Mouse (Mus musculus) heart, embryonic 16.5 days (tissue): ENCODE data around the gene Qser1. TPM values are rescaled to one million over a fixed set of nuclear protein-coding genes. Genes with fewer than 3 reads are reported as not detected.

Experiments
- ATAC-seq: fragments of 200-750 bp; cut with Nextera tagmentation; replicated peaks from 2 replicates; pipeline ENCODE4 v1.8.0; 2017; ENCODE audit warnings: moderate number of reproducible peaks; ENCODE audit not compliant: insufficient read depth, low FRiP score; ENCODE audit errors: extremely low read depth
- H3K27ac ChIP-seq: fragments of 300-500 bp; sonication (generic); 2 replicates; pipeline ENCODE4 v1.5.1; 2014; ENCODE audit warnings: mild to moderate bottlenecking, low read length, control low read depth, moderate library complexity
- H3K27me3 ChIP-seq: fragments of 300-500 bp; sonication (generic); 2 replicates; pipeline ENCODE4 v1.6.1; 2014; ENCODE audit warnings: low read length, mixed read lengths; ENCODE audit not compliant: control insufficient read depth, insufficient read depth
- H3K36me3 ChIP-seq: fragments of 300-500 bp; sonication (generic); 2 replicates; pipeline ENCODE4 v1.6.1; 2014; ENCODE audit not compliant: control insufficient read depth, insufficient read depth
- H3K4me1 ChIP-seq: fragments of 300-500 bp; sonication (generic); 2 replicates; pipeline ENCODE4 v1.6.1; 2014; ENCODE audit warnings: low read length, mixed read lengths; ENCODE audit not compliant: control insufficient read depth, insufficient read depth
- H3K4me2 ChIP-seq: fragments of 300-500 bp; sonication (generic); 2 replicates; pipeline ENCODE4 v1.6.1; 2014; ENCODE audit warnings: low read depth, mild to moderate bottlenecking, control low read depth, low read length
- H3K4me3 ChIP-seq: fragments of 300-500 bp; sonication (generic); 2 replicates; pipeline ENCODE4 v1.5.1; 2014; ENCODE audit warnings: mild to moderate bottlenecking, control low read depth, low read length
- H3K9ac ChIP-seq: fragments of 300-500 bp; sonication (generic); 2 replicates; pipeline ENCODE4 v1.6.1; 2014; ENCODE audit warnings: low read length, control low read depth
- H3K9me3 ChIP-seq: fragments of 300-500 bp; sonication (generic); replicated peaks from 2 replicates; pipeline ENCODE4 v1.6.1; 2016; ENCODE audit warnings: low read length; ENCODE audit not compliant: control insufficient read depth
- WGBS: fragments of 180-500 bp; shearing (Covaris S2); extraction: QIAGEN DNeasy Blood & Tissue Kit; methylation state at CpG from one replicate; pipeline ENCODE4 v1.1.7; 2014; 5-methylcytosine and 5-hydroxymethylcytosine counted together
- polyA plus RNA-seq: library from polyadenylated mRNA; unstranded; fragments of >200 nt; fragmentation: Nextera tagmentation; extraction: Ambion mirVana; gene quantifications from 2 replicates; pipeline ENCODE4 v1.2.1, GENCODE M21; 2015

The Qser1 gene
- polyA plus RNA-seq, 1 experiment from 2014 or later, result 5.6 TPM

- no peak overlapping the region for H3K27ac ChIP-seq
- H3K36me3 ChIP-seq, result no peaks in the 10 kb centered on the region
Measured at GRCm38 (mm10) chr2:104743160-104743559, 73.4 kb downstream of the Qser1 start.

GRCm38 (mm10) chr2:104742741-104743064, 73.9 kb downstream of the Qser1 start, which contains the start of gene Depdc7:
TSS of gene Depdc7 (minus strand) at chr2:104742878.
- H3K4me2 ChIP-seq, result peak within 1 kb of the TSS; percentile 80
- H3K27me3 ChIP-seq, result no peaks in the 10 kb centered on the region; the same call in 1 of the 2 replicates
- H3K9me3 ChIP-seq, result no peaks in the 10 kb centered on the region
- 0% methylated on average over 31 of the region's 31 CpGs for WGBS
- no peaks in the 10 kb centered on the region for H3K4me1 ChIP-seq
- H3K36me3 ChIP-seq, result no peaks in the 10 kb centered on the region
- ATAC-seq, result peak; percentile 95
- no peak within 1 kb of the TSS for H3K27ac ChIP-seq
- H3K9ac ChIP-seq, result peak within 1 kb of the TSS; percentile 74
- peak within 1 kb of the TSS; percentile 65 for H3K4me3 ChIP-seq

More at GRCm38 (mm10) chr2:104743160-104743559, 73.4 kb downstream of the Qser1 start:
- ATAC-seq, result 0 out of 2 replicates have a peak, but pooled peaks have one; percentile 30
- H3K9me3 ChIP-seq, result no peaks in the 10 kb centered on the region
- WGBS, result 14% methylated on average over 7 of the region's 7 CpGs
- H3K4me1 ChIP-seq, result no peaks in the 10 kb centered on the region
- H3K9ac ChIP-seq, result peak overlapping the region; percentile 74
- H3K4me2 ChIP-seq, result peak overlapping the region; percentile 80
- peak overlapping the region; percentile 65 for H3K4me3 ChIP-seq
- no peaks in the 10 kb centered on the region; the same call in 1 of the 2 replicates for H3K27me3 ChIP-seq

DNA sequence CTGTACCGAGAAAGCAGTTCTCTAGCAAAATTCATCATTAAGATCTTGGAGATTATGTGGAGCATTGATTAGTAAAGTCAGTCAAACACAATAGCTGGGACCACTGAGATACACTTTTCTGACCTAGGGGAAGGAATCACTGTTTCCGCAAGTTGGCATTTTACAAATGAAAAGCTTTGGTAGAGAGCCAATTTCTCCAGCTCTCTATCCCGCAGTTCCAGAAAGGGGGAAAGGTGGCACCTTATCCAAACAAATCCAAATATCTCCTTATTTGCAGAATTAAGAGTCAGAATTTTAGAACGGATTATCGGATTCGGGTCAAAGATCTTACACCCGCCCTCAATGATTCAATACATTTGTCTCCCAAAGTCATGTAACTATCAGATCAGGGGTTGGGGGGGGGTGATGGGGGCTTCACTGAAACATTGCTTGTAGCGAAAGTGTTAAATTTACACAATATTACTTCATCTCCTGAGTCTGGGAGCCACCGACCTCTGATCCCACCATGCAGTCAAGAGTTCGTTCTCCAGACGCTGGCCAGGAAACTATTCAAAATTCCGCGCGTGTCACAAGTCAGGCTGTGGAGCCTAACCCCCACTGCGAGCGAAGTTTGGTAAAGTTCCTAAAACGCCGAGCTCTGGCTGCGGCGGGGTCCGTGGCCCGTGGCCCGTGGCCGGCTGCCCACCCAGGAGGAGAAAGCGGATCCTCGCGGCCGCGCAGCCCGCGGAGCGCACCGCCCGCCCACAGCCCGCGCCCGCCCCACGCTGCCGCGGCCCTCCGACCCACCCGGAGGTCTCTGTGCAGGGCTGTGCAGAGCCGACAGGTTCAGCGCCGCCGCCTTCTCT, 74.4 kb downstream of the Qser1 start:
- Histone ChIP-seq H3K36me3 (no peaks in the 10 kb centered on the region), H3K4me1 (no peaks in the 10 kb centered on the region), H3K27ac (no peak overlapping the region), H3K9me3 (no peaks in the 10 kb centered on the region), H3K9ac (peak overlapping the region; percentile 74), H3K27me3 (no peaks in the 10 kb centered on the region; the same call in 1 of the 2 replicates), H3K4me3 (peak overlapping the region; percentile 65), H3K4me2 (peak overlapping the region; percentile 80)
- ATAC-seq, result no peak
- WGBS, result 7% methylated on average over 46 of the region's 46 CpGs

DNA sequence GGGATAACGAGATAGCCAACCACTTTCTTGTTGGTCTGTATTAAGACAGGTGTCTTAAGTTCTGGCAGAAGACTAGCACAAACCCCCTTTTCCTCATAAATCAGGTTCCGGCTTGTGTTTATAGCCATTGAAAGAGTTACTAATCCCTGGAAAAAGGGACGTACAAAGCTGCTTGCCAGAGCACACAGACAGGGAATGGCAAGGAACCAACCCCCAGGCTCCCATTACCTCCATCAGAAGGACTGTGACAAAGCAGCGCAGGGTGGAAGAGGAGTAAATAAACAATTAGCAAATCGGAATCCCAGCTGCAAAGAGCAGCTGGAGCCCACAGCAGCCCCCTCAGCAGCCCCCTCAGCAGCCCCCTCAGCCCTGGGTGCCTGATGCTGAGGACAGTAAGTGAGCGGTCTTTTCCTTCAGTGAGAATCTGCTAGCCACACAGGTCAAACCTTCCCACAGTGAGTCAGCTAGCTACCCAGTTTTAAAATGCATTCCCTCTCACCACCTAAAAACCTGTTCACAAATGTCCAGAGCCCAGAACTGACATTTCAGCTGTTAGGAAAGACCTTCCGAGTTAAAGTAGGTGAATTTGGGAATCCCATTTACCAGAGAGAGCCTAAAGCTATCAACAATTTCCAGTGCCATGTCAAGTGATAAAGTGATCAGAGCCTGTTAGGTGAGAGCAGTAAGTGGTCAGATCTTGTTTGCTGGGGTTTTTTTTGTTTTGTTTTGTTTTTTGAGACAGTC, 75.4 kb downstream of the Qser1 start:
- ATAC-seq, result no peak
- H3K9ac ChIP-seq, result no peak overlapping the region
- H3K4me1 ChIP-seq, result no peaks in the 10 kb centered on the region
- 59% methylated on average over 7 of the region's 7 CpGs for WGBS
- H3K27ac ChIP-seq, result no peak overlapping the region
- H3K4me3 ChIP-seq, result no peak overlapping the region
- no peak overlapping the region for H3K4me2 ChIP-seq
- no peaks in the 10 kb centered on the region for H3K36me3 ChIP-seq
- H3K27me3 ChIP-seq, result no peaks in the 10 kb centered on the region; the same call in 1 of the 2 replicates
- no peaks in the 10 kb centered on the region for H3K9me3 ChIP-seq

DNA sequence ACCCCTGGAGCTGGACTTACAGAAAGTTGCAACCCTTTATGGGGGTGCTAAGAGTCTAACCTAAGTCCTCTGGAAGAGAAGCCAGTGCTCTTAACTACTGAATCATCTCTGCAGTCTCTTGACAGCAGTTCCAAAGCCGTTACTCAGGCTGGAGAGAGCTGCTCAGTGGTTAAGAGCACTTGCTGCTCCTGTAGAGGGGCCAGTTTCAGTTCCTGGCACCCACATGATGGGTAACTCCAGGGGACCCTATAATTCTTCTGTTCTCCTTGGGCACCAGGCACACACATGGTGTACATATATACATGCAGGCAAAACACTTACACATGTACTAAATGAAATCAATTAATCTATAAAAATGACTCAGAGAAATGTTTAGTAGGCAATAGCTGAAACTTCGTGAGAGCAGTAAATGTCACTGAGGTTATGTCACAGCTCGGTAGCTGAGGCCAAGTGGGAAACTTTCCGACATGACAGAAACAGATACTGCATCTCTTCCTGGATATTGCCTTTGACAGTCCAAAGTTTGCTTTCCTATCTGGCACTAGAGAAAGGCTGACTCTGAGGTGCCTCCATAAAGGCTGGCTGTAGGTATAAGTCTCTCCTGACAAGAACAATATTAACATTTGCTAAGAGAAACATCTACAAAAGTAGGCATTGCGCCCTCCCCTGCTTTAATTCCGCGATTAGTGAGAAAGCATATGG, 76.2 kb downstream of the Qser1 start:
- H3K27me3 ChIP-seq, result no peaks in the 10 kb centered on the region; the same call in 1 of the 2 replicates
- H3K4me3 ChIP-seq, result no peak overlapping the region
- 57% methylated on average over 7 of the region's 7 CpGs for WGBS
- H3K27ac ChIP-seq, result no peak overlapping the region
- H3K9me3 ChIP-seq, result no peaks in the 10 kb centered on the region
- H3K36me3 ChIP-seq, result no peaks in the 10 kb centered on the region
- H3K4me1 ChIP-seq, result no peaks in the 10 kb centered on the region
- ATAC-seq, result no peak
- no peak overlapping the region for H3K4me2 ChIP-seq
- no peak overlapping the region for H3K9ac ChIP-seq

DNA sequence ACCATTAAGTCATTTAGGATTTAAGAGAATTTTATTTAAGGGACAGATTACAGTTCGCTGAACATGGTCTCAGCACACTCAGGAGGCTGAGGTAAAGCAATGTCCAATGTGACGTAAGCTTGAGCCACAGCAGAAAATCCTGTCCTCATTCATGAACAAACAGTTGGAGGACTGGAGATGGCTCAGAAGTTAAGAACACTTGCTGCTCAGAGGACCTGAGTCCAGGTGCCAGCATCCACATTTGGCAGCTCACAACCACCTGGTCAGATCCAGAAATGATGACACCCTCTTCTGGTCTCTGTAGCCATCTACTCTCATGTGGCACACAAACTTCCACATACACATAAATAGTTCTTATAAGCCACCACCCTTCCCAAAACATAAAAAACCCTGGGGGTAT, 76.9 kb downstream of the Qser1 start:
- H3K9ac ChIP-seq, result no peak overlapping the region
- no peak overlapping the region for H3K4me3 ChIP-seq
- H3K9me3 ChIP-seq, result no peaks in the 10 kb centered on the region
- H3K4me2 ChIP-seq, result no peak overlapping the region
- no peak overlapping the region for H3K27ac ChIP-seq
- no peaks in the 10 kb centered on the region for H3K36me3 ChIP-seq
- H3K27me3 ChIP-seq, result no peaks in the 10 kb centered on the region; the same call in 1 of the 2 replicates
- no peaks in the 10 kb centered on the region for H3K4me1 ChIP-seq
- ATAC-seq, result no peak
- 93% methylated on average over 2 of the region's 2 CpGs for WGBS

DNA sequence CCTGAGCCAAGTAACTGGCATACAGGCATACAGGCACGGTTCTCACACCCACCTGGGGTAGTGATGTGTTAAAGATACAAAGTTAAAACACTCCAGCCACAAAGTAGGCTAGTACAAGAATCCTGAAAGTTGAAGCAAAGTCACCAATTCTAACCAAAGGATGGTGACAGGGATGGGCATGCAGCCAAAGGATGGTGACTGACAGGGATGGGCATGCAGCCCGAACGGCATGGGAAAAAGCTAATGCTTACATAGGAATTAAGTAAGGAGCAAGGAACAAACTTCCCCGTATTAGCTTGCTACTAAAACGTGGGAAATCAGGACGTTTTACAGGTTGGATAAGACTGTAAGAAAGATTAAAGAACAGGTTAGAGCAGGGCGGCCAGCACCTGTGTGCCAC, 80.3 kb downstream of the Qser1 start:
- 64% methylated on average over 7 of the region's 7 CpGs for WGBS

GRCm38 (mm10) chr2:104732562-104733256, 83.9 kb downstream of the Qser1 start:
- Histone ChIP-seq H3K9me3 (no peaks in the 10 kb centered on the region), H3K4me1 (no peaks in the 10 kb centered on the region), H3K27ac (no peak overlapping the region), H3K9ac (no peak overlapping the region), H3K4me2 (no peak overlapping the region), H3K4me3 (no peak overlapping the region), H3K36me3 (no peaks in the 10 kb centered on the region), H3K27me3 (no peaks in the 10 kb centered on the region)
- no peak for ATAC-seq
- WGBS, result 67% methylated on average over 7 of the region's 7 CpGs

More for the DNA sequence above, 80.3 kb downstream of the Qser1 start:
- Histone ChIP-seq H3K27ac (no peak overlapping the region), H3K9ac (no peak overlapping the region), H3K4me3 (no peak overlapping the region), H3K4me2 (no peak overlapping the region), H3K4me1 (no peaks in the 10 kb centered on the region), H3K9me3 (no peaks in the 10 kb centered on the region), H3K27me3 (no peaks in the 10 kb centered on the region), H3K36me3 (no peaks in the 10 kb centered on the region)
- no peak for ATAC-seq
